Mouse (Mus musculus) embryonic facial prominence, embryonic 14.5 days (tissue): Measurements from ENCODE around the gene Aspdh. TPM values are rescaled to one million over a fixed set of nuclear protein-coding genes. Genes with fewer than 3 reads are reported as not detected.
A peak's percentile ranks its signal among the peaks of the same experiment; 100 is the strongest.

Experiments
- ATAC-seq: fragments of 200-750 bp; cut with Nextera tagmentation; 2 replicates; pipeline ENCODE4 v1.8.0; 2017; ENCODE audit warnings: low read depth, moderate number of reproducible peaks, moderate TSS enrichment
- DNase-seq: peaks from one replicate; pipeline ENCODE4 v3.0.0-alpha.2; 2015; ENCODE audit warnings: low spot score
- H3K27ac ChIP-seq: fragments of 300-500 bp; sonication (generic); replicated peaks from 2 replicates; pipeline ENCODE4 v1.5.1; 2014; ENCODE audit warnings: low read depth, mild to moderate bottlenecking, low read length, moderate library complexity
- H3K27me3 ChIP-seq: fragments of 300-500 bp; sonication (generic); replicated peaks from 2 replicates; pipeline ENCODE4 v1.6.1; 2014; ENCODE audit warnings: low read length; ENCODE audit not compliant: control insufficient read depth, insufficient read depth
- H3K36me3 ChIP-seq: fragments of 300-500 bp; sonication (generic); 2 replicates; pipeline ENCODE4 v1.6.1; 2014; ENCODE audit warnings: low read length, mixed read lengths; ENCODE audit not compliant: control insufficient read depth, insufficient read depth
- H3K4me1 ChIP-seq: fragments of 300-500 bp; sonication (generic); 2 replicates; pipeline ENCODE4 v1.6.1; 2014; ENCODE audit warnings: antibody characterized with exemption, low read length; ENCODE audit not compliant: control insufficient read depth, insufficient read depth
- H3K4me2 ChIP-seq: fragments of 300-500 bp; sonication (generic); 2 replicates; pipeline ENCODE4 v1.6.1; 2014; ENCODE audit warnings: low read depth, mild to moderate bottlenecking, low read length, moderate library complexity, mixed read lengths
- H3K4me3 ChIP-seq: fragments of 300-500 bp; sonication (generic); 2 replicates; pipeline ENCODE4 v1.5.1; 2014; ENCODE audit warnings: low read depth, mild to moderate bottlenecking, low read length
- H3K9ac ChIP-seq: fragments of 300-500 bp; sonication (generic); 2 replicates; pipeline ENCODE4 v1.6.1; 2014; ENCODE audit warnings: low read depth, mild to moderate bottlenecking, low read length, moderate library complexity, mixed read lengths
- H3K9me3 ChIP-seq: fragments of 300-500 bp; sonication (generic); 2 replicates; pipeline ENCODE4 v1.6.1; 2016; ENCODE audit warnings: low read length; ENCODE audit not compliant: control insufficient read depth
- WGBS: fragments of 180-500 bp; shearing (Covaris S2); extraction: QIAGEN DNeasy Blood & Tissue Kit; methylation state at CpG from one replicate; pipeline ENCODE4 v1.1.7; 2014; 5-methylcytosine and 5-hydroxymethylcytosine counted together
- polyA plus RNA-seq: library from polyadenylated mRNA; unstranded; fragments of >200 nt; fragmentation: Nextera tagmentation; extraction: Ambion mirVana; gene quantifications from 2 replicates; pipeline ENCODE4 v1.2.1, GENCODE M21; 2014

Aspdh gene
- polyA plus RNA-seq, 1 experiment from 2014 or later: 0.47 TPM

DNA sequence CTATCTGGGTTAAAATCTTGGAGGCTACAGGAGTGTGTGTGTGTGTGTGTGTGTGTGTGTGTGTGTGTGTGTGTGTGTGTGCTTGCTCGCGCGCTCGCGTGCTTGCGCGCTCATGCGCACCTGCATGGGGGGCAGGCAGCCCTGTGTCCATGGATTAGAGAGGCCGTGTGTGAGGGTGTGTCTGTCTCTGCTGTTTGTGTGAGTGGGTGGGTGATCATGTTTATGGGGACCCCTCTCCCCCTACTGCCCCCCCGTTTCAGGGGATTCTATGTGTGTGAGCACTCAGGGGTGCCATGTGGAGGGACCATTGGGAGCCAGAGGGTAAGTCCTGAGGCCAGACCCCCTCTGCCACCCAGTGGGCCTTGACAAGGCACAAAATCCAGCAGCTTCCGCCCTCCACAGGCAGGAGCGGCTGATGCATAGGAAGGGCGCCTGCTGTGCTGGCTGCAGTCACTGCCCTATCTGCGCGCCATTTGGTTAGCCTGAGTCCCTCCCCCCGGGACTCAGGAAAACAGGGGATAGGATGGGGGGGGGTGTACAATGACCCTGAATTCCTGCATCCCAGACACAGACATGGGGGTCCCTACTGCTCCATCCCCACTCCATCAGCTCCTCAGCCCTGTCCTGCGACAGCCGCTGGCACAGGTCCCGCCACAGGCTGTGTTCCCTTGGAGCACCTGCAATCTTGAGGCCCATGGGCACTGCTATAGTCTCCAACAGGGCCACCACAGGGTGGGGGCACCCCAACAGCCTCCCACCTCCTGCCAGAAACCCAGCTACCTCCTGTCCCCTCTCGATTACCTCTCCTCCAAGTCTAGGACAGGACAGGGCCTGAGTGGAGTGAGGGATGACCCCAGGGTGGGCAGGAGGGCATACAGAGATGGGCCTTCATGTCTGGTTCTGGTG lies 21.7 kb upstream of the Aspdh start:
- peak; percentile 31 for DNase-seq
- Histone ChIP-seq H3K9me3 (no peaks in the 10 kb centered on the region), H3K27ac (no peak overlapping the region), H3K4me2 (peak overlapping the region; percentile 61), H3K4me1 (no peaks in the 10 kb centered on the region), H3K27me3 (peaks cover 68% of the 10 kb centered on the region), H3K4me3 (peak overlapping the region; percentile 39), H3K9ac (peak overlapping the region; percentile 66), H3K36me3 (no peaks in the 10 kb centered on the region)
- 5% methylated on average over 17 of the region's 20 CpGs for WGBS
- peak; percentile 24; the same call in 1 of the 2 replicates for ATAC-seq

- H3K9me3 ChIP-seq: no peaks in the 10 kb centered on the region
- H3K27me3 ChIP-seq: peaks cover 62% of the 10 kb centered on the region
- no peak overlapping the region for H3K4me3 ChIP-seq
- no peak for ATAC-seq
- H3K36me3 ChIP-seq: no peaks in the 10 kb centered on the region
- H3K9ac ChIP-seq: peak overlapping the region; percentile 30; the same call in 1 of the 2 replicates
- 22% methylated on average over 20 of the region's 29 CpGs for WGBS
- DNase-seq: no peak
- no peak overlapping the region for H3K4me2 ChIP-seq
- H3K4me1 ChIP-seq: no peaks in the 10 kb centered on the region
- H3K27ac ChIP-seq: no peak overlapping the region
These were observed 20.2 kb upstream of the Aspdh start for GRCm38 (mm10) chr7:44444886-44445527.

DNA sequence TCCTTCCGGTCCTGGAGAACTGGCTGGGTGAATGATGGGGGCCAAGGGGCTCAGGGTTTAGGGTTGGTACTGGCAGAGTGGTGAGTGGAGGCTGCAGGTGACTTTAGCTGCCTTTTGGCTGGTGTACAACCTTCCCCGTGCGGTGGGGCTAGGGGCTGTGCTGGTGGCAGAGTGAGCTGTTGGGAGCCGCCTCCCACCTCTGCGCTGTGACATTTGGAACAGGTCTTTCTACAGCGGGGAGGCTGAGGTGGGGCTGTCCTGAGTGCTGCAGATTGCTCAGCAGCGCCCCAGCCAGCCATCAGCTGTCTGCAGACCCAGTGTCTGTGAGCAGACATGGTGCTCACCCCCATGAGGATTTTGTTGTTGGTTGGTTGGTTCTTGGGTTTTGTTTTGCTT lies 19.7 kb upstream of the Aspdh start:
- Histone ChIP-seq H3K4me2 (no peak overlapping the region), H3K9ac (peak overlapping the region; percentile 30; the same call in 1 of the 2 replicates), H3K27ac (no peak overlapping the region), H3K36me3 (no peaks in the 10 kb centered on the region), H3K27me3 (peaks cover 57% of the 10 kb centered on the region), H3K9me3 (no peaks in the 10 kb centered on the region), H3K4me3 (no peak overlapping the region), H3K4me1 (no peaks in the 10 kb centered on the region)
- no peak for DNase-seq
- no peak for ATAC-seq
- WGBS: 23% methylated on average over 5 of the region's 7 CpGs

GRCm38 (mm10) chr7:44446070-44446855 lies 18.9 kb upstream of the Aspdh start:
- Histone ChIP-seq H3K4me1 (no peaks in the 10 kb centered on the region), H3K27ac (no peak overlapping the region), H3K4me3 (no peak overlapping the region), H3K27me3 (peaks cover 50% of the 10 kb centered on the region), H3K9me3 (no peaks in the 10 kb centered on the region), H3K36me3 (no peaks in the 10 kb centered on the region), H3K9ac (no peak overlapping the region), H3K4me2 (no peak overlapping the region)
- 55% methylated on average over 12 of the region's 12 CpGs for WGBS
- DNase-seq: no peak
- no peak for ATAC-seq

DNA sequence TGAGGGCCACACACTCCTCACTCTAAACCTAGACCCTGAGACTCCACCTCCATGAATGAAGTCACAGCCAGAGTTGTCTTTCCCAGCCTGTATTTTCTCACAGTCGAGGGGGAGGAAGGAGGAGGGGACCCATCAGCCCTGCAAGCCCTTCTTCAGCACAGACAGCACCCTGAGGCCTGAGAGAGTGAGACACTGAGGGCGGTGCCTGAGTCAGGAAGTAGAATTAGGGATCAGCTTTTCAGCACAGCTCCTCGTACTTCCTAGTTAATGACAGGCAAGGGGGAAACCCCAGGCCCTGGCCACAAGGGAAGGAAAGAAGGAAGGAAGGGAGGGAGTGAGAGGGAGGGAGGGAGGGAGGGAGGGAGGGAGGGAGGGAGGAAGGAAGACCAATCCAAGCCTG lies 11.9 kb upstream of the Aspdh start:
- Histone ChIP-seq H3K9ac (no peak overlapping the region), H3K9me3 (no peaks in the 10 kb centered on the region), H3K4me1 (no peaks in the 10 kb centered on the region), H3K27me3 (no peaks in the 10 kb centered on the region), H3K4me2 (no peak overlapping the region), H3K27ac (no peak overlapping the region), H3K4me3 (no peak overlapping the region), H3K36me3 (no peaks in the 10 kb centered on the region)
- no peak for DNase-seq
- ATAC-seq: 0 out of 2 replicates have a peak, but pooled peaks have one; percentile 30
- WGBS: 6% methylated on average over 3 of the region's 3 CpGs

- H3K27me3 ChIP-seq: peaks cover 12% of the 10 kb centered on the region
- WGBS: 91% methylated on average over 1 of the region's 1 CpGs
- no peak for ATAC-seq
These were observed 8.9 kb upstream of the Aspdh start for GRCm38 (mm10) chr7:44456302-44456701.

GRCm38 (mm10) chr7:44460067-44460466 lies 5.1 kb upstream of the Aspdh start:
- ATAC-seq (no peak), DNase-seq (no peak)
- Histone ChIP-seq H3K27ac (no peak overlapping the region), H3K4me1 (no peaks in the 10 kb centered on the region), H3K9ac (no peak overlapping the region), H3K4me2 (no peak overlapping the region), H3K36me3 (0 out of 2 replicates have a peak, but pooled peaks cover 9% of the 10 kb centered on the region), H3K27me3 (peaks cover 40% of the 10 kb centered on the region), H3K9me3 (no peaks in the 10 kb centered on the region), H3K4me3 (no peak overlapping the region)
- 69% methylated on average over 6 of the region's 6 CpGs for WGBS

More at GRCm38 (mm10) chr7:44456302-44456701, 8.9 kb upstream of the Aspdh start:
- Histone ChIP-seq H3K4me1 (no peaks in the 10 kb centered on the region), H3K9me3 (no peaks in the 10 kb centered on the region), H3K27ac (no peak overlapping the region), H3K9ac (no peak overlapping the region), H3K4me2 (no peak overlapping the region), H3K36me3 (no peaks in the 10 kb centered on the region), H3K4me3 (no peak overlapping the region)
- no peak for DNase-seq

GRCm38 (mm10) chr7:44460767-44461502 lies 4.3 kb upstream of the Aspdh start:
- H3K9me3 ChIP-seq: no peaks in the 10 kb centered on the region
- WGBS: 77% methylated on average over 31 of the region's 31 CpGs
- no peak for ATAC-seq
- H3K9ac ChIP-seq: no peak overlapping the region
- no peak for DNase-seq
- H3K4me1 ChIP-seq: no peaks in the 10 kb centered on the region
- no peak overlapping the region for H3K4me2 ChIP-seq
- H3K36me3 ChIP-seq: 0 out of 2 replicates have a peak, but pooled peaks cover 9% of the 10 kb centered on the region
- H3K27ac ChIP-seq: no peak overlapping the region
- H3K4me3 ChIP-seq: no peak overlapping the region
- peaks cover 40% of the 10 kb centered on the region for H3K27me3 ChIP-seq
